Mouse (Mus musculus): ENCODE results near the gene Fbxw7. TPM values are rescaled to one million over a fixed set of nuclear protein-coding genes. Genes with fewer than 3 reads are reported as not detected.
"Not testable (repeated sequence)": the region's sequence is repeated elsewhere in the genome, so short reads cannot be mapped to it uniquely, and the experiment has no call there.

The Fbxw7 gene
- polyA plus RNA-seq, 1 experiment from 2014 or later: 24.4 TPM

DNA sequence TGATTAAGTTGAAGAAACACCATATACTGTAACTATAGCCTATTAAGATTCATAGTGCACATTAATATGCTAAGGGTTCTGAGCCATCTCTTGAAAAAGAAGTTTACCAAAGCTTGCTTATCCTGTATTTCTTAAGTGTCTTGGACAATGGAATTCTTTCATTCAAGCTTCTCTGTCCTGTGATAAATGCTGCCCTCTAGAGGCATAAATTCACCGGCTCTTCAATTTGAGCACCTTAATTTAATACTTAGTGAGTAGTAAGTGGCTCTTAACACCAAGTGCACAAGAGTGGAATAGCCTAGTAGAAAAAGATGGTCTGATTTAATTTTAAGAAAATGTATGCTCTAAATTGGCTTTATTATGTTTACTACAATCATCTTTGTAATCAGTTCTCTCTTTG is 28.5 kb downstream of the Fbxw7 start:
- Histone ChIP-seq H3K36me3 (ENCODE audit: inconsistent target) (no peaks in the 10 kb centered on the region), H3K79me2 (ENCODE audit: inconsistent target) (peaks cover 95% of the 10 kb centered on the region), H3K27ac (no peak overlapping the region), H3K4me3 (ENCODE audit: inconsistent target) (no peak overlapping the region)
- 9% methylated on average over 1 of the region's 1 CpGs for WGBS (ENCODE audit: missing documents)

DNA sequence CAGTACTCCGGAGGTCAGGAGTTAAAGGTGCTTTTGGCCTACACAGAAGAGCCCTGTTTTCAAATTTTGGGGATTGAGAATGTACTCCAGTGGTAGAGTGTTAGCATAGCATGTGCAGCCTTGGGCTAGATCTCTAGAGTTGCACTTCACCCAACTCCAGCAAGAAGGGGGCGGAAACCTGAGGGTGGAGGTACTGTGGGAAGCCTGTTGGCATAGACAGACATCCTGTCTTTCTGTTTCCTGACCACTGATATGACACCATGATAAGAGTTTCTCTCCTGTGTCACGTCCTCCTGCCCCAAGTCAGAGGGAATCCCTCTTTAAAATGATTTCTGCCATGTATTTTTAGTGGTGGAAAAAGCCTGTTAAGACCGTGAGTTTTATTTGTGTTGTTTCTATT is 33.7 kb downstream of the Fbxw7 start:
- peaks cover 98% of the 10 kb centered on the region for H3K79me2 ChIP-seq (ENCODE audit: inconsistent target)
- no peak overlapping the region for H3K4me3 ChIP-seq (ENCODE audit: inconsistent target)
- H3K36me3 ChIP-seq (ENCODE audit: inconsistent target): no peaks in the 10 kb centered on the region
- 65% methylated on average over 3 of the region's 4 CpGs for WGBS (ENCODE audit: missing documents)
- H3K27ac ChIP-seq: no peak overlapping the region

DNA sequence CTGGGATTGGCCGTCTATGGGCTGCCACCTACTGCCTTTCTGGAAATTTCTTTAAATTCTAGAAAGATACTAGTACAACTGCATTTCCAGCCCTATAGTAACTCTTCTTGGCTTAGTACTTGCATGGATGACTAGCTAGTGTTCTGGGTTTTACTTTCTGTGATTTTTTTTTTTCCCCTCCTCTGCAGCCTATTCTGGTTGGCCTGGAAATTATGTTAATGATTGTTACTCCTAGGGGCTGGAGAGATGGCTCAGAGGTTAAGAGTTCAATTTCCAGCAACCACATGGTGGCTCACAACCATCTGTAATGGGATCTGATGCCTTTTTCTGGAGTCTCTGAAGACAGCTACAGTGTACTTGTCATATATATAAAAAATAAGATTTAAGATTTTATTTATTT is 35.4 kb downstream of the Fbxw7 start:
- Histone ChIP-seq H3K27ac (no peak overlapping the region), H3K79me2 (ENCODE audit: inconsistent target) (peaks cover 98% of the 10 kb centered on the region), H3K36me3 (ENCODE audit: inconsistent target) (no peaks in the 10 kb centered on the region), H3K4me3 (ENCODE audit: inconsistent target) (no peak overlapping the region)
- WGBS (ENCODE audit: missing documents): 100% methylated on average over 1 of the region's 1 CpGs

DNA sequence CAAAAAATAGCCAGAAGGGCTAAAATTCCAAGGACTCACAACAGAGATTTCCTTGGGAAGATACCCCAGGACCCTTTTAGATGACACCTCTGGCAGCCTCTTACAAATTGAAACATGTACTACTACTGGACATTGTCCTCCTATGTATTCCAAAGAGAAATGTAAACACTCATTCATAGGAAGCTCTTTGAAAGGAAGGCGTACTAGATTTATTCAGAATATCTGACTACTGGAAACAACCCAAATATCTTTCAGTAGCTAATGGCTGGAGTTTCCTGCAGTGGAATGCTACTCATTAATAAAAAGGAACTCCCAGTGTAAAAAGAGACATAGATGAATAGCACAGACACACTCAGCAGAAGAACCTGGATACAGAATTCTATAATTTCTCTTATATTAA is 36.7 kb downstream of the Fbxw7 start:
- Histone ChIP-seq H3K27ac (no peak overlapping the region), H3K4me3 (ENCODE audit: inconsistent target) (no peak overlapping the region), H3K36me3 (ENCODE audit: inconsistent target) (no peaks in the 10 kb centered on the region), H3K79me2 (ENCODE audit: inconsistent target) (peaks cover 98% of the 10 kb centered on the region)
- 100% methylated on average over 1 of the region's 1 CpGs for WGBS (ENCODE audit: missing documents)

DNA sequence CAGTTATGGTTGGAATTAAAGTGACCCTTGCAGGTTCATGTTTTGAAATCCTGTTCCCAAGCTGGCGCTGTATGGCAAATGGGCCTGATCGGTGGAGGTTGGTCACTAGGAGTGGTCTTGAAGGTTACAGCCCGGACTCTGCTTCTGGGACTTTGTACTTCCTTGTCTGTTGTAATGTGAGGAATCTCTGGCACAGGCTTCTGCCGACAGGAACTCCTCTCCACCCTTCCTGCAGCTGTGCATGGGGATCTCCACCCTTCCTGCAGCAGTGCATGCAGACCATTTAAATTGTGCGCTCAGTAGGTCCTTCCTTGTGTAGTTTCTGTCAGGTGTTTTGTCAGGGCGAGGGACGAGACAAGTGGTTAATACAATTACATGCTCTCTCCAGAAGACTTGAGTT is 37.8 kb downstream of the Fbxw7 start:
- Histone ChIP-seq H3K27ac (no peak overlapping the region), H3K79me2 (ENCODE audit: inconsistent target) (peaks cover 98% of the 10 kb centered on the region), H3K4me3 (ENCODE audit: inconsistent target) (no peak overlapping the region), H3K36me3 (ENCODE audit: inconsistent target) (no peaks in the 10 kb centered on the region)
- 73% methylated on average over 7 of the region's 7 CpGs for WGBS (ENCODE audit: missing documents)

DNA sequence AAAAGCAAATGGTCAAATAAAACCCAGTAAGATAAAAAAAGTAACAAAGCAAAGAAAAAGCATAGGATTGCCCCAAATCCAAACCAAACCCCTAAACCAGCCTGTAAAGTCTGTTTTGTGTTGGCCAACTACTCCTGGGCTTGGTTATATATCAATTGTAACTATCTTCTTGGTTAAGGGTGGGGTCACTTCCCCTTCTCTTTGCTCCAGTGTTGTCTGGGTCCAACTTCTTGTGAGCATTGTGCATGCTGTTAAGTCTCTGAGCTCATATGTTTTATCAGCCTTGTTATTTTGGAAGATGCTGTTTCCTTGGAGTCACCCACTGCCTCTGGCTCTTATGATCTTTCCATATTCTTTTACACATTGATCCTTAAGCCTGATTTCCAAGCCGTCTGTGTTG is 39.4 kb downstream of the Fbxw7 start:
- Histone ChIP-seq H3K79me2 (ENCODE audit: inconsistent target) (peaks cover 97% of the 10 kb centered on the region), H3K27ac (no peak overlapping the region), H3K4me3 (ENCODE audit: inconsistent target) (no peak overlapping the region), H3K36me3 (ENCODE audit: inconsistent target) (no peaks in the 10 kb centered on the region)
- 100% methylated on average over 1 of the region's 1 CpGs for WGBS (ENCODE audit: missing documents)

DNA sequence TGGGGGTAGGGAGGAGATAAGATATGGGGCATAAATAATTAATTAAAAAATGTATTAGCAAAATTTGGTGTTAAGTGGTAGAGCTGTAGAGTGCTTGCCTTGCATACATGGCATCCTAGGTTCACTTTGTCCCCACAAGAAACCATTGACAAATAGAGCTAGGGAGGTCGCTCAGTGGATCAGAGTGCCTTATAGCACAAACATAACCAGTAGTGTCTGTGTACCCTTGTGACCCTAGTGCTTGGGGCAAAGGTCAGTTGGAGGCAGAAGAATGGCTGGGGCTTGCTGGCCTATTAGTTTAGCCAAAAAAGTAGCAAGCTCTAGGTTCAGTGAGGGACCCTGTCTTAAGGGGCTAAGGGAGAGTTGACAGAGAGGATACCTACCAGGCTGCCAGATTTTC is 45.6 kb downstream of the Fbxw7 start:
- WGBS (ENCODE audit: missing documents): 100% methylated on average over 1 of the region's 1 CpGs
- Histone ChIP-seq H3K27ac (no peak overlapping the region), H3K4me3 (ENCODE audit: inconsistent target) (no peak overlapping the region)

DNA sequence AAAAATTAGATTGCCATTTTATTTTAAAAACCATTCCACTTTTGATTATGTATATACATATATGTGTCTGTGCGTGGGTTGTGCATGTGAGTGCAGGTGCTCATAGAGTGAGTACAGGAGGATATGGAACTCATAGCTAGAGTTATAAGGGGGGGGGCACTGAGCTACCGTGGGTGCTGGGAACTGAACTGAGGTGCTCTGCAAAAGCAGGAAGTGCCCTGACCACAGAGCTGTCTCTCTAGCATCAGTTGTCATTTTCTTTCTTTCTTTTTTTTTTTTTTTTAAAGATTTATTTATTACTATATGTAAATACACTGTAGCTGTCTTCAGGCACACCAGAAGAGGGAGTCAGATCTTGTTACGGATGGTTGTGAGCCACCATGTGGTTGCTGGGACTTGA is 46.7 kb downstream of the Fbxw7 start:
- not testable (repeated sequence) for H3K4me3 ChIP-seq (ENCODE audit: inconsistent target); H3K36me3 ChIP-seq (ENCODE audit: inconsistent target); H3K27ac ChIP-seq
- 100% methylated on average over 2 of the region's 3 CpGs for WGBS (ENCODE audit: missing documents)
- peaks cover 90% of the 10 kb centered on the region for H3K79me2 ChIP-seq (ENCODE audit: inconsistent target)

More for the DNA sequence above, 45.6 kb downstream of the Fbxw7 start:
- Histone ChIP-seq H3K36me3 (ENCODE audit: inconsistent target) (peaks cover 7% of the 10 kb centered on the region; the same call in 1 of the 2 replicates), H3K79me2 (ENCODE audit: inconsistent target) (peaks cover 95% of the 10 kb centered on the region)

DNA sequence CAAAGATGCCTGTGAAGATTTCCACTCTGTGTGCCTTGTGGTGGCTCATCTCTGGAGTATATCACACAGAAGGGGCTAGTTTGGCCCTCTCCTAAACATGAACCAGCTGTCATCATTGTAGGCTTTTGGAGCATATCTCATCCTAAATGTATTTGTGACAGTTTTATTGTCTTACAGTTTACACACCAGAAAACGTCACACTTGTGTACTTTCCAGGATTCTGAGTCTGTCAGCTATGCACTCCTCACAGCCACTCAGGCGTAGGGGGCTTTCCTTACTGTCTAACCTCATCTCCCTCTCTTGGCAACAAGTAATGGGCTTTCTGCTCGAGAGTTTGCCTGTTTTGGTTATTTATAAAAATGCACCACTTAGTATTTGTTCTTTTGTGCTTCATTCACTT is 50.6 kb downstream of the Fbxw7 start:
- Histone ChIP-seq H3K4me3 (ENCODE audit: inconsistent target) (no peak overlapping the region), H3K27ac (no peak overlapping the region), H3K79me2 (ENCODE audit: inconsistent target) (peaks cover 75% of the 10 kb centered on the region), H3K36me3 (ENCODE audit: inconsistent target) (peaks cover 7% of the 10 kb centered on the region; the same call in 1 of the 2 replicates)
- WGBS (ENCODE audit: missing documents): 100% methylated on average over 3 of the region's 3 CpGs

DNA sequence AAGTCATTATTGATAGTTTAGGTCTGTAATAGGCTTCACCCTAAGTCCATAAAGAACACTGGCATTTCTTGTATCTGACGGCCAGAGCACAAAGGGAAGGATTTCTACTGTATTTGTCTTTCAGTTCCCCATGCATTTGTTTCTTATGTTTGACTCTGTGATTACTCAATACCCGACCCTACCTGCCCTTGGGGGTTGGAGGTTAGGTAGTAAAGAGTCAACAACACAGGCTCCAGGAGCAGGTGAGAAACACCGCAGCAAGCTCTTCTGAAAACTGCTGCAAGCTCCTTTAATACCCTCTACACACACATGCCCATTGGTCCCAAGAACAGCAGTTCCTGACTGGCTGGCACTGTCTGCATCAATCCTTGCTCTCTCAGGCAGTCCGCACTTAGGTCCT is 51.8 kb downstream of the Fbxw7 start:
- Histone ChIP-seq H3K79me2 (ENCODE audit: inconsistent target) (peaks cover 75% of the 10 kb centered on the region), H3K27ac (no peak overlapping the region), H3K4me3 (ENCODE audit: inconsistent target) (no peak overlapping the region), H3K36me3 (ENCODE audit: inconsistent target) (peaks cover 11% of the 10 kb centered on the region; the same call in 1 of the 2 replicates)
- 67% methylated on average over 3 of the region's 4 CpGs for WGBS (ENCODE audit: missing documents)

DNA sequence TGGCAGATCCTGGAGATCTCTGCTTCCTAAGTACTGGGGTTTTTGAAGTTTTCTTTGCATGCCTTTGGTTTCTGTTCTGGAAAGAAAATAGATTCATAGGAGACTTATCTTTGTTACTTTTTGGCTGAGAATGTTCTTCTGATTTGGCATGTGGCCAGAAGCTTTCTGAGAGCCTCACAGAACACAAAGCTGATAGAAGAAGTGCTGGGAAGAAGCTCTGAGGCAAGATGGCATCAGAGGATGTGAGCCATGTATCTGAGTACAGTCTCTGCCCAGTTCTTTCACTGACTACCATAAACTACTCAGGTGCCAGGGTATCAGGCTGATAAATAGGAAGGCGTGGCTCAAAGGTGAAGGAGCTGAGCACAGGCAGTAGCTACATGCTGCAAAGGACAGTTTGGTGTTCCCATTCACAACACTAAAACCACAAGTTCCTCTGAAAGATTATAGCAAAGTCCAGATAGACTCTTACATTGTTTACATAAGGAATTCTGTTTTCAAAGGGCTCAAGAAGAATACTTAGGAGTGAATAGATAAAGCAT is 52.4 kb downstream of the Fbxw7 start:
- Histone ChIP-seq H3K36me3 (ENCODE audit: inconsistent target) (peaks cover 17% of the 10 kb centered on the region; the same call in 1 of the 2 replicates), H3K4me3 (ENCODE audit: inconsistent target) (no peak overlapping the region), H3K27ac (peak overlapping the region; percentile 10), H3K79me2 (ENCODE audit: inconsistent target) (peaks cover 74% of the 10 kb centered on the region)
- 86% methylated on average over 1 of the region's 1 CpGs for WGBS (ENCODE audit: missing documents)

DNA sequence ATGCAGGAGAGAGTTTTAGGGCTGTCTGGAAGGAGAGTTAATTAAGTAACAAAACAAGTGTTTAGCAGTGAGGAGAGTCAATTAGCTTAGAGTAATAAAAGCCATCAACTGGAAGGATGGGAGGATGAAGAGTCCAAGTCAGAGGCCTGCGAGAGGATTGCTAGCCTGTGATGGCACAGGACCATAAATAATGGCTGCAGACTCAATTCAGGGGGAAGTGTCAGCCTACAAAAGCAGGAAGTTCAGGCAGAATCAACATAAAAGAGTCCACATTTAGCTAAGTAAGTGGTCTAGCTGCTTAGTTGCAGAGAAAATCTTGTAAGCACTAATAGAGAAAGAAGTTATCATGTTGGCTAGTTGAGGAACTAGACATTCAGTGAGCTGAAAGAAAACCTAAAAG is 52.9 kb downstream of the Fbxw7 start:
- Histone ChIP-seq H3K36me3 (ENCODE audit: inconsistent target) (peaks cover 17% of the 10 kb centered on the region; the same call in 1 of the 2 replicates), H3K4me3 (ENCODE audit: inconsistent target) (no peak overlapping the region), H3K79me2 (ENCODE audit: inconsistent target) (peaks cover 74% of the 10 kb centered on the region), H3K27ac (peak overlapping the region; percentile 10)
- 33% methylated on average over 1 of the region's 1 CpGs for WGBS (ENCODE audit: missing documents)

DNA sequence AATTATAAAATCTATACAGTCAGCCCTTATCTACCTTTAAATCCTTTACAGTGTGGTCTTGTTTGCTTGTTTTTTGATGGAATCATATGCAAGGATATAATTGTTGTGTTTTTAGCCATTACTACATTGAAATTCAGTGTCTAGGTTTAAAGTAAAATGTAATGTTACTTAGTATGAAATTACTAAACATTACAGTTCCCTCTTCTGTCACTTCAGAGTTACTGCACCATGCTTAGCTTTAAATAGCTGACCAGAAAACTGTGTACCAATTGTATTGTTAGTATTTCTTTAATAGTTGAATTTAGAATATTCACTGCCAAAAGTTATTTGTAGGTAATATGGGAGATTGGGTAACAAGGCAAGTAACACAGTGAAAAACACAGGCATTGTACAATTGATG is 55.1 kb downstream of the Fbxw7 start:
- Histone ChIP-seq H3K27ac (no peak overlapping the region), H3K79me2 (ENCODE audit: inconsistent target) (peaks cover 74% of the 10 kb centered on the region; the same call in 1 of the 2 replicates), H3K36me3 (ENCODE audit: inconsistent target) (peaks cover 13% of the 10 kb centered on the region; the same call in 1 of the 2 replicates), H3K4me3 (ENCODE audit: inconsistent target) (no peak overlapping the region)

DNA sequence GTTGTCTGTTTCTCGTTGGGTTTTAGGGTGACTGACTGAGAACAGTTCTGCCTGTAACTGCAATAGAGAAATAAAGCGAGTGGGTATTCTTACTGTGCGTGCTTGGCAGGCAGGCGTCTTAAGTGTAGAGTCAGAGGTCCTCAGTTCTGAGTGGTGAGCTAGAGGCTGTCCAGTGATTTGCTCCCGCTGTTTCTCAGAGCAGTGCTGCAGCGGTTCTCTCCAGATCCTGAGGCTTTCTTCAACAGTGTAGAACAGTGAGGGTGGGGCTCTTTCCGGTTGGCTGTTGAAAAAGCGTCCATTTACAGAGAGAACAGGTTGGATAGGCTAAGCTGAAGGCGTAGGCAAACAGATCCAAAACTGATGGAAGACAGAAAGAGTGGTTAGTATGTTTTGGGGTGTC is 60.2 kb downstream of the Fbxw7 start:
- no peak overlapping the region for H3K27ac ChIP-seq
- 0 out of 2 replicates have a peak, but pooled peaks cover 14% of the 10 kb centered on the region for H3K36me3 ChIP-seq (ENCODE audit: inconsistent target)
- 94% methylated on average over 9 of the region's 9 CpGs for WGBS (ENCODE audit: missing documents)
- H3K4me3 ChIP-seq (ENCODE audit: inconsistent target): no peak overlapping the region
- H3K79me2 ChIP-seq (ENCODE audit: inconsistent target): peaks cover 94% of the 10 kb centered on the region; the same call in 1 of the 2 replicates

DNA sequence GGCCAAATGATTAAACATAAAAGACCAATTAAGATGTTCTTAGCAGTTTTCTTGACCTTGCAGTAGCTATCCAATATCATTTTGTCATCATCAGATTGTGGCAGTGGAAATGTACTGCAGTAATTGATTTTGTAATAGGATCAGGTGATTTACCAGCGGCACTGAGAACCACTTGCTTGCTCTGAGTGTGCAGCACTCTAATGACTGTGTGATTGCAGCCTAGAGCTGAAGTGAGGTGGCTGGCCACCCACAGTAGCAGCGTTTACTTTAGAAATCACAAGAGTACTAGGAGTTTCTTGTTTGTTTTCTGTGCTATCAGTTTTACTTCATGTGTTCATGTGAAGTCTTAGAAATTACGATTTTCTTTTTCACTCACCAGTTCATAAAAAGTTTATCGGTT is 61.1 kb downstream of the Fbxw7 start:
- WGBS (ENCODE audit: missing documents): 96% methylated on average over 4 of the region's 4 CpGs
- Histone ChIP-seq H3K4me3 (ENCODE audit: inconsistent target) (no peak overlapping the region), H3K36me3 (ENCODE audit: inconsistent target) (0 out of 2 replicates have a peak, but pooled peaks cover 14% of the 10 kb centered on the region), H3K27ac (no peak overlapping the region), H3K79me2 (ENCODE audit: inconsistent target) (peaks cover 94% of the 10 kb centered on the region; the same call in 1 of the 2 replicates)
